Mouse (Mus musculus) fat pad, adult 2 months (tissue): ENCODE measurements around the gene Vstm5.

ENCODE experiments used
- DNase-seq: peaks from one replicate; pipeline ENCODE4 v3.0.0-alpha.2; 2011; ENCODE audit warnings: low read depth, low spot score; ENCODE audit errors: extremely low read depth

Gene Vstm5

GRCm38 (mm10) chr9:15307257-15307656 is 68.4 kb downstream of the Vstm5 start:
- DNase-seq = no peak

GRCm38 (mm10) chr9:15308254-15308653 is 69.4 kb downstream of the Vstm5 start:
- DNase-seq = no peak
